Mouse (Mus musculus) layer of hippocampus, postnatal 25 days (tissue): ENCODE results near the gene Stk10. TPM values are rescaled to one million over a fixed set of nuclear protein-coding genes. Genes with fewer than 3 reads are reported as not detected.

ENCODE experiments used
- DNase-seq, 2 experiments: peaks; one replicate each; pipeline ENCODE4 v3.0.0; 2022; ENCODE audit warnings: mixed read lengths in 2 of 2, low spot score in 1 of 2; ENCODE audit errors: extremely low spot score in 1 of 2
- total RNA-seq, 2 experiments: library from RNA; stranded (reverse); gene quantifications; 2 replicates each; pipeline ENCODE4 v1.2.3; 2021

Stk10 gene
- total RNA-seq, 2 experiments from 2014 or later, result 7.6 to 8.6 TPM

- no peak for DNase-seq
Observed at GRCm38 (mm10) chr11:32524122-32524920, 8.8 kb upstream of the Stk10 start.

GRCm38 (mm10) chr11:32527006-32527405 is 6.1 kb upstream of the Stk10 start:
- DNase-seq, result no peak

GRCm38 (mm10) chr11:32530151-32530550 is 3.0 kb upstream of the Stk10 start:
- DNase-seq, result no peak

- DNase-seq, result no peak
Observed at GRCm38 (mm10) chr11:32531871-32532764, 987 bp upstream of the Stk10 start, which contains the start of gene Efcab9. Gene Efcab9 (minus strand): TSS chr11:32532081.

GRCm38 (mm10) chr11:32533482-32534261 is 567 bp downstream of the Stk10 start:
- DNase-seq, result no peak

GRCm38 (mm10) chr11:32534453-32535075 is 1.5 kb downstream of the Stk10 start:
- no peak for DNase-seq

- DNase-seq, result no peak
Observed at GRCm38 (mm10) chr11:32535646-32536045, 2.5 kb downstream of the Stk10 start.

GRCm38 (mm10) chr11:32536954-32537353 is 3.8 kb downstream of the Stk10 start:
- DNase-seq, result no peak

GRCm38 (mm10) chr11:32538435-32538834 is 5.3 kb downstream of the Stk10 start:
- no peak for DNase-seq

GRCm38 (mm10) chr11:32538846-32539245 is 5.7 kb downstream of the Stk10 start:
- DNase-seq, result no peak

- DNase-seq, result no peak
Observed at GRCm38 (mm10) chr11:32539717-32540116, 6.6 kb downstream of the Stk10 start.

GRCm38 (mm10) chr11:32540463-32540862 is 7.4 kb downstream of the Stk10 start:
- no peak for DNase-seq

GRCm38 (mm10) chr11:32542181-32542580 is 9.1 kb downstream of the Stk10 start:
- DNase-seq, result no peak

GRCm38 (mm10) chr11:32542687-32543411 is 9.7 kb downstream of the Stk10 start:
- no peak for DNase-seq

GRCm38 (mm10) chr11:32544041-32544440 is 10.9 kb downstream of the Stk10 start:
- no peak for DNase-seq

GRCm38 (mm10) chr11:32544497-32544896 is 11.4 kb downstream of the Stk10 start:
- no peak for DNase-seq

GRCm38 (mm10) chr11:32545605-32546004 is 12.5 kb downstream of the Stk10 start:
- no peak for DNase-seq

GRCm38 (mm10) chr11:32546483-32546882 is 13.4 kb downstream of the Stk10 start:
- no peak for DNase-seq

GRCm38 (mm10) chr11:32547391-32547947 is 14.4 kb downstream of the Stk10 start:
- DNase-seq, result no peak
